Mouse (Mus musculus): ENCODE results near the gene Rae1.
A peak's percentile ranks its signal among the peaks of the same experiment; 100 is the strongest.

Gene Rae1

GRCm38 (mm10) chr2:173027824-173028495 is 28.0 kb downstream of the Rae1 start:
- DNase-seq = peak in 1 of 2 experiments; percentile 28

- DNase-seq = no peak
These were observed 28.7 kb downstream of the Rae1 start for GRCm38 (mm10) chr2:173028508-173029031.

DNA sequence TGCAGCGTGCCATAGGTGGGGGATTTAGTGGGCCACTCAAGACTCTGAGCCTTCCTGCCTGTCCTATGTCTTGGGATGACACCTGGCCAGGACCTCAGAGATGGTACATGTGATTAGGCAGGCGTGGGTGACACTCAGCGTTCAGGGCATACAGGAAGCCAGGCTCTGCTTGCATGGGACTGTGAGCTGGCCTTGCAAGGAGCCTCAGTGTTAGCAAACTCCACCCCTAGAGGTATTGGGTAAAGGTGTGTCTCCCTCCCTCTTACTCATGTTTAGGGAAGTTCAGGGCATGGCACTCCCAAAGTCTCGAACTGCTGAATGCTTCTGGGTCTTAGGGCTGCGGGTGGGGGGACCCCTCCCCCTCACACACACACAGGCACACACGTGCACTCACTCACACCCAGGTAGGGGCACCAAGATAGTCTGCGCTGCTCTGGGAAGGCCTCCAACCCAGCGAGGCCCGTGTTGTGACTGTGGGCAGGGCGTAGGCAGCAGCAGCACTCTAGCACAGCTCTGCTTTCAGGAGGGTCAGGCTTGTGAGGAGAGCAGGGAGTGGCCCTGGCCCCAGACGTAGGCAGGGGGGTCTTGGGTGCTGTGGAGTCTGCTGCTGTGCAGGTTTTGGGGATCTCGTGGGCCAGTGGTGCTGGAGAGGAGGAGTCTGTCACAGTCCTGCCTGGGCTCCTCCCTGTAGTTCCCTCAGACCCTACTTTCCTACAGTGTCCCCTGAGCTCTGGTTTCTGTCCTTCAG is 30.8 kb downstream of the Rae1 start:
- DNase-seq = peak in 1 of 2 experiments; percentile 21

- no peak for DNase-seq
These were observed 33.6 kb downstream of the Rae1 start for GRCm38 (mm10) chr2:173033531-173033930.

DNA sequence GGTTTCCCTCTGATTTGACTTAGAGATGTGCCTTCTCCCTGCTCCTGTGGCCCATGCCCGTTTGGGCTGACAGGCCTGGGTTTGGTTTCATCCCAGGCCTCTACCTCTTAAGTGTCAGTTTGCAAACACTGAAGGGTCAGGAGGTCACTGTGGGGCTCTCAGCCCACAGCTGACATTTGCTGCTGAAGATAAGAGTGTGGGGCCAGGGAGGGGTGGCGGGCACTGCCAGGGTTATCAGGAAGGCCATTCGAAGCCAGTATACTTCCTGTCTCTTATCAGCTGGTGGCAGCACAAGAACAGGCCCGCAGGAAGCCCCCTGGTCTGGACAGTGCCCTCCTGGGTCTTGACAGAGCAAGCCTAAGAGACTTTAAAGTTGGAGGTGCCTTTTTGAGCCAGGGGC is 35.1 kb downstream of the Rae1 start:
- peak; percentile 32 to 58 for DNase-seq

DNA sequence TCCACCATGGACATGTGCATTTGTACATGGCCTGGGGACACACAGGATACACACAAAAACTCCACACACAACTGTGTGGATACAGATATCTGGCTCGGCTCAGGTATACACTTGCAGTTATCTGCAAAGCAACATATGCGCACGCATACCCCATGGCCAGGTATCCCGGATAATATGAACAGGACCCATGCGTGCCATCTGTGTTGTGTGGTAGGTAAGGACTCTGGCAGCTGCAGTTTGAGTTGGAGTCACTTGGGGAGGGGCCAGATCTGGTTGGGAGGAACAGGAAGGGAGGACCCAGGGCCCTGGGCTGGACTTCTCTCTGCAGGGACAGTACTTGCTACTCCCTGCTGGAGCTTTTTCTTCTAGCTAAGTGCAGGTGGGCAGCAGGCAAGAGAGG is 35.7 kb downstream of the Rae1 start:
- DNase-seq = no peak

- DNase-seq = no peak
These were observed 36.1 kb downstream of the Rae1 start for GRCm38 (mm10) chr2:173036055-173036454.

GRCm38 (mm10) chr2:173036611-173037010 is 36.7 kb downstream of the Rae1 start:
- no peak for DNase-seq

DNA sequence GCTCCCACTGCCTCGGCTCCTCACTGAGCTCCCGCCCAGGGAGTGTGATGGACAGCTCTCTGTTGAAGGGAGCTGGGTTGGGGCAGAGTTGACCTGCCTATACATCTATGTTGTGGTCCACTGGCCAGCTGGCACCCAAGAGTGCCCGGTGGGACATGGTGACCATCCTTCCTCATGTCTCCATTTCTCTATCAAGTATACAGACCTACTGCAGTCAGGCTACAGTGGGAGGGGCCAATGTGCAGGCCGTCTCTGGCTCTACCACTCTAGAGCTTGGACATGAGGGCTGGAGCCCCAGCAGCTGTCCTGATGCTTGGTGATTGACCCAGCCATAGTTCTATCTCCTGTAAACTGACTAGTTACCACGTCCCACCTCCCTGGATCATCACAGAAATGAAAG is 37.4 kb downstream of the Rae1 start:
- no peak for DNase-seq

- no peak for DNase-seq
These were observed 38.1 kb downstream of the Rae1 start for GRCm38 (mm10) chr2:173037827-173038607.

DNA sequence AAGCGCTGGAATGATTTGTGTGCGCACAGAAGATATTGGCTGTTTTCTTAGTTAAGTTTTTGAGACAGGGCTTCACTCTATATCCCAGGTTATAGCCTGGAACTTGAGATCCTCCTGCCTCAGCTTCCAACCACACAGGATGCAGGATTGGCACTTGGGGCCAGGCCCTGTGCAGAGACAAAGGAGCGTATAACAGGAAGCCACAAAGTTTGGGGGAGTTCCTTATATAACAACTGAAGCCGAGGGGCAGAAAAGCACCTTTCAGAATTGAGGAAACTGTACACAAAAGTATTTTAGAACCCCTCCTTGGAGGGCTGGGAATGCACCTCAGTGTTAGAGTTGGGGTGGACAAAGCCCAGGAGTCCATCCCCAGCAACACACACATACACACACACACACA is 39.1 kb downstream of the Rae1 start:
- no peak for DNase-seq

DNA sequence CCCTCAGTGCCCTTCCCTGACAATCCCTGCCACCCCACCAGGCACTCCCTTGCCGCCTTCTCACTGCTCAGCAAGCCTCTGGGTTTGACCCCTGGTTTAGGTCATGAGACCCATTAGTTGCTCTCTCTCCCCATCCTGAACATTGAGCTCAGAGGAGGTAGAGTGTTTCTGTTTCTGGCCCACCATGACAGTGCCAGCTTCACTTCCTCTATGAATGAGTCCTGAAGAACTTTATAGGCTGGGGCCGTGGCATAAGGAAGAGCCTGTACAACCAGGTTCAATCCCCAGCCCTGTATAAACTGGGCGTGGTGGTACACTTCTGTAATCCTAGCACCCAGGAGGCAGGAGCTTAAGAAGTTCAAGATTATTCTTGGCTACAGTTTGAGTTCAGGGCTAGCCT is 40.9 kb downstream of the Rae1 start:
- no peak for DNase-seq

- DNase-seq = no peak
These were observed 41.3 kb downstream of the Rae1 start for GRCm38 (mm10) chr2:173041242-173041641.

GRCm38 (mm10) chr2:173041893-173042292 is 42.0 kb downstream of the Rae1 start:
- DNase-seq = no peak

DNA sequence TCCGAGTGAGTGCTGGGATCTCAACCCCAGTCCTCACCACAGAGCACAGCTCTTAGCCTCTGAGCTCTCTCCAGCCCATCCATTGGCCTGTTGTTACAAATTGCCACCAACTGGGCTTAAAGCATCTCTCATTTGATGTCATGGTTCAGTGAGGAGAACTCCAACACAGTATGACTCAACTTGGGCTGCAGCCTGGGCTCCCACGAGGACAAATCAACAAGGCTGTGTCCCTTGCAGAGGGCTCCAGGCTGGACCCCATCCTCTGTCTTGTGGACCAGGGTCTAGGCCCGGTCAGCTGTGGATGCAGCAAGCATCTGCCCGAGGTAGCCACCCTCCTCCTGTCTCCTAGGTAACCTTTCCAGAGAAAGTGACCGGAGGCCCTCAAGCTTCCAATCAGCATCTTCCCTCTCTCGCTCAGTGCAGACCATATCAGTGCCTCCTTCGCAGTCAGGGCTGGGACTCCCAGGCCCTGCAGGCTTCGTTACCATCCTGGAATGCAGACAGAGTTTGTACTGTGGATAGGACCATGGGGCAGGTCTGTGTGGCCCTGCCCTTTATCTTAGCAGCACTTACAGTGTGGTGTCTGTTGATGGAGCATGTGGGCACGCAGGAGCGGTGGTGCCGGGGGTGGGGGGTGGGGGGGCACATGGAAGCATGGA is 42.7 kb downstream of the Rae1 start:
- DNase-seq = no peak

DNA sequence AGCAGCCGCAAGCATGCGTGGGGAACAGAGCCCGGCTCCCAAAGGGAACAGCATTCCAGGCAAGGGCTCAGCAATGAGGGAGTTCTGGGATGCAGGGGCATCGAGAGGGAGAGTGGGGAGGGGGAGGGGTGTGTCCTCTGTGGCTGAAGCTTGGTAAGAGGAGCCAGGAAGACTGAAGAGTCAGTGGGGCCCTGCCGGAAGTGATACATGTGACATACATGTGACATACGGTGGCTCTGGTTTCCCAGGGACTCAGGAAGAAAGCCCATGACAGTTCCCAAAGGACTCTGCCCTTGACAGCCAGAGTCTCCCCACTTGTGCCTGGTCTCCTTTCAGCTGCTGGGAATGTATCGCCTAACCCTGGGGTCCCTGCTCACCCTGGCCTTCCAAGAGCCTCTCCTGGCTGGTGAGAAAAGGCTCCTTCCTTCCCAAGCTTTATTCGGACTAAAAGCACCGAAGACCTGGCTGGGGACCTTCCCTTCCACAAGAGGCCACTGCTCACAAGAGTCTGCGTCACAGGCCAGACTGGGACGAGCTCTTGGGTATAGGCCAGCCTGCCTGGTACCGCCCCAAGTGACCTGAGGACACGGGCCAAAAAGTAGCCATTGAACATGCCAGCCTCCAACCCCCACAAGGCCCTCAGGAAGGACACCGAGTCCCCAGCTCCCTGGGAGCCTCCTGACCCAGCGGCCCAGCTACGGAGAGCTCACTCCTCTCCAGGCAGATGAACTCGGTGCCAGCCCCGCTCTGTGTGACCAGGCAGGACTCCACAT is 44.5 kb downstream of the Rae1 start:
- DNase-seq = no peak

- DNase-seq = peak; percentile 55 to 70
These were observed 46.8 kb downstream of the Rae1 start for GRCm38 (mm10) chr2:173046582-173047297.

DNA sequence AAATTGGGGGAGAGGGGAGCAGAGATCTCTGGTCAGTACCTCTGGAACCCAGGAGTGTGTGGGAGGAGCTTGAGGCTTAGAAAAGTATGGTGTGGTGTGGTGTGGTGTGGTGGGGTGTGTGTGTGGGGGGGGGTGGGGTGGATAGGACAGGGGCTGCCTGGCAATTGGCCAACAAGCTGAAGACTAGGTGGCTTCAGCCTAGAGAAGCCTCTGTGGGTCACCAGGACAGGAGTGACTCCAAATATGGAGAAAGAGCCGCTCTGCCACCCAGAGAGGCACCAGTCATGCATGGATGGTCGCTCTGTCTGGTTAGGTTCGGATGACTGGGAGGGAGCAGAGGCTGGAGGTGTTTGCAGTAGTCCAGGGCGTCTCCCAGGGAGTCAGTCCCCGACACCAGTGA is 47.6 kb downstream of the Rae1 start:
- no peak for DNase-seq

- no peak for DNase-seq
These were observed 48.3 kb downstream of the Rae1 start for GRCm38 (mm10) chr2:173048041-173048745.

DNA sequence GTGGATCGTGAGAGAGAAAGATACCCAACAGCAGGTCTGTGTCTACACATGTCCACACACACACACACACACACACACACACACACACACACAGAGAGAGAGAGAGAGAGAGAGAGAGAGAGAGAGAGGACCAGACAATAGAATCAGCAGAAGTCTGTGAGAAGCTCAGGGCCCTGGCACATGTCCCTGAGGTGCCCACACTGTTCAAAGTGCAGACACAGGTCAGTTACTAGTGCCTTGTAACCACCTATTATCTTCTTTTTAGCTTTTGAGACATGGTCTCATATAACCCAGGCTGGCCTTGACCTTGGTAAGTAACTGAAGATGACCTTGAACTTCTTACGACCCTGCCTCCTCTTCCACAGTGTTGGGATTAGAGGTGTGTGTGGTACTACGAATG is 49.3 kb downstream of the Rae1 start:
- DNase-seq = no peak

GRCm38 (mm10) chr2:173049817-173050216 is 49.9 kb downstream of the Rae1 start:
- DNase-seq = no peak
